Mouse (Mus musculus): ENCODE results near the gene Lonp2. TPM values are rescaled to one million over a fixed set of nuclear protein-coding genes. Genes with fewer than 3 reads are reported as not detected.

Gene Lonp2
- total and polyA plus RNA-seq, 3 experiments: 42.5 to 73.4 (median 47.8) TPM

GRCm38 (mm10) chr8:86585118-86585517 lies 38.7 kb upstream of the Lonp2 start:
- Histone ChIP-seq H3K4me1 (ENCODE audit: insufficient read depth, low read depth, low read length) (peaks cover 8% of the 10 kb centered on the region), H3K4me3 (ENCODE audit: low read depth, low read length) (no peak overlapping the region), H3K9me3 (replicated peaks) (no peaks in the 10 kb centered on the region), H3K27me3 (ENCODE audit: insufficient read depth, low read length) (peaks cover 21% of the 10 kb centered on the region), H3K36me3 (replicated peaks) (no peaks in the 10 kb centered on the region)
- ATAC-seq (ENCODE audit: extremely low read depth, insufficient number of reproducible peaks, low FRiP score, poor library complexity, severe bottlenecking) (peak; percentile 22; the same call in 1 of the 2 replicates), DNase-seq (ENCODE audit: low spot score) (peak; percentile 45)
- peak; percentile 13; the same call in 1 of the 2 replicates for TF ChIP-seq CTCF (IDR thresholded peaks at IDR 0.05; ENCODE audit: low read depth, low read length)
- no peak for TF ChIP-seq POLR2AphosphoS5 (IDR thresholded peaks at IDR 0.05; ENCODE audit: insufficient replicate concordance, low read depth, low read length)

GRCm38 (mm10) chr8:86585532-86585931 lies 38.3 kb upstream of the Lonp2 start:
- H3K4me3 ChIP-seq (ENCODE audit: low read depth, low read length): peak overlapping the region; percentile 15; the same call in 1 of the 2 replicates

GRCm38 (mm10) chr8:86586058-86586457 lies 37.8 kb upstream of the Lonp2 start:
- Histone ChIP-seq H3K27me3 (ENCODE audit: insufficient read depth, low read length) (peaks cover 15% of the 10 kb centered on the region), H3K4me3 (ENCODE audit: low read depth, low read length) (no peak overlapping the region), H3K4me1 (ENCODE audit: insufficient read depth, low read depth, low read length) (peaks cover 8% of the 10 kb centered on the region), H3K9me3 (replicated peaks) (no peaks in the 10 kb centered on the region), H3K36me3 (replicated peaks) (no peaks in the 10 kb centered on the region)
- TF ChIP-seq TAL1 (conservative IDR thresholded peaks at IDR 0.05; ENCODE audit: low read depth, low read length): no peak
- no peak for TF ChIP-seq GATA2 (IDR thresholded peaks at IDR 0.05; ENCODE audit: borderline replicate concordance, low read depth, low read length)
- TF ChIP-seq POLR2AphosphoS5 (IDR thresholded peaks at IDR 0.05; ENCODE audit: insufficient replicate concordance, low read depth, low read length): no peak
- TF ChIP-seq CTCF (IDR thresholded peaks at IDR 0.05; ENCODE audit: low read depth, low read length): no peak
- no peak for TF ChIP-seq GATA1 (IDR thresholded peaks at IDR 0.05; ENCODE audit: borderline replicate concordance, low read length)
- no peak for DNase-seq (ENCODE audit: low spot score)
- no peak for ATAC-seq (ENCODE audit: extremely low read depth, insufficient number of reproducible peaks, low FRiP score, poor library complexity, severe bottlenecking)

More at GRCm38 (mm10) chr8:86585532-86585931, 38.3 kb upstream of the Lonp2 start:
- H3K4me1 ChIP-seq (ENCODE audit: insufficient read depth, low read depth, low read length): peaks cover 8% of the 10 kb centered on the region
- ATAC-seq (ENCODE audit: extremely low read depth, insufficient number of reproducible peaks, low FRiP score, poor library complexity, severe bottlenecking): peak; percentile 45; the same call in 1 of the 2 replicates
- H3K36me3 ChIP-seq (replicated peaks): no peaks in the 10 kb centered on the region
- DNase-seq (ENCODE audit: low spot score): peak; percentile 16
- TF ChIP-seq GATA2 (IDR thresholded peaks at IDR 0.05; ENCODE audit: borderline replicate concordance, low read depth, low read length) (no peak), CTCF (IDR thresholded peaks at IDR 0.05; ENCODE audit: low read depth, low read length) (peak; percentile 58), POLR2AphosphoS5 (IDR thresholded peaks at IDR 0.05; ENCODE audit: insufficient replicate concordance, low read depth, low read length) (no peak), GATA1 (IDR thresholded peaks at IDR 0.05; ENCODE audit: borderline replicate concordance, low read length) (no peak), TAL1 (conservative IDR thresholded peaks at IDR 0.05; ENCODE audit: low read depth, low read length) (no peak)
- H3K27me3 ChIP-seq (ENCODE audit: insufficient read depth, low read length): peaks cover 18% of the 10 kb centered on the region
- no peaks in the 10 kb centered on the region for H3K9me3 ChIP-seq (replicated peaks)

GRCm38 (mm10) chr8:86586642-86587041 lies 37.2 kb upstream of the Lonp2 start:
- peaks cover 8% of the 10 kb centered on the region for H3K4me1 ChIP-seq (ENCODE audit: insufficient read depth, low read depth, low read length)
- no peak overlapping the region for H3K4me3 ChIP-seq (ENCODE audit: low read depth, low read length)
- TF ChIP-seq GATA2 (IDR thresholded peaks at IDR 0.05; ENCODE audit: borderline replicate concordance, low read depth, low read length): no peak
- no peak for TF ChIP-seq POLR2AphosphoS5 (IDR thresholded peaks at IDR 0.05; ENCODE audit: insufficient replicate concordance, low read depth, low read length)
- no peak for TF ChIP-seq GATA1 (IDR thresholded peaks at IDR 0.05; ENCODE audit: borderline replicate concordance, low read length)
- TF ChIP-seq TAL1 (conservative IDR thresholded peaks at IDR 0.05; ENCODE audit: low read depth, low read length): no peak
- no peak for TF ChIP-seq CTCF (IDR thresholded peaks at IDR 0.05; ENCODE audit: low read depth, low read length)
- H3K27me3 ChIP-seq (ENCODE audit: insufficient read depth, low read length): peaks cover 15% of the 10 kb centered on the region
- DNase-seq (ENCODE audit: low spot score): no peak
- no peaks in the 10 kb centered on the region for H3K9me3 ChIP-seq (replicated peaks)
- no peak for ATAC-seq (ENCODE audit: extremely low read depth, insufficient number of reproducible peaks, low FRiP score, poor library complexity, severe bottlenecking)
- no peaks in the 10 kb centered on the region for H3K36me3 ChIP-seq (replicated peaks)

GRCm38 (mm10) chr8:86588338-86588737 lies 35.5 kb upstream of the Lonp2 start:
- no peak for DNase-seq (ENCODE audit: low spot score)
- no peaks in the 10 kb centered on the region for H3K36me3 ChIP-seq (replicated peaks)
- H3K4me3 ChIP-seq (ENCODE audit: low read depth, low read length): no peak overlapping the region
- H3K27me3 ChIP-seq (ENCODE audit: insufficient read depth, low read length): peaks cover 16% of the 10 kb centered on the region
- H3K4me1 ChIP-seq (ENCODE audit: insufficient read depth, low read depth, low read length): peaks cover 14% of the 10 kb centered on the region
- no peaks in the 10 kb centered on the region for H3K9me3 ChIP-seq (replicated peaks)
- no peak for ATAC-seq (ENCODE audit: extremely low read depth, insufficient number of reproducible peaks, low FRiP score, poor library complexity, severe bottlenecking)
- no peak for TF ChIP-seq POLR2AphosphoS5 (IDR thresholded peaks at IDR 0.05; ENCODE audit: insufficient replicate concordance, low read depth, low read length)

- Histone ChIP-seq H3K36me3 (replicated peaks) (no peaks in the 10 kb centered on the region), H3K4me3 (ENCODE audit: low read depth, low read length) (no peak overlapping the region; the same call in 1 of the 2 replicates), H3K27me3 (ENCODE audit: insufficient read depth, low read length) (peaks cover 39% of the 10 kb centered on the region), H3K4me1 (ENCODE audit: insufficient read depth, low read depth, low read length) (peaks cover 20% of the 10 kb centered on the region), H3K9me3 (replicated peaks) (no peaks in the 10 kb centered on the region)
- TF ChIP-seq CTCF (IDR thresholded peaks at IDR 0.05; ENCODE audit: low read depth, low read length): no peak
- peak; percentile 24; the same call in 1 of the 2 replicates for TF ChIP-seq TAL1 (conservative IDR thresholded peaks at IDR 0.05; ENCODE audit: low read depth, low read length)
- TF ChIP-seq POLR2AphosphoS5 (IDR thresholded peaks at IDR 0.05; ENCODE audit: insufficient replicate concordance, low read depth, low read length): no peak
- no peak for TF ChIP-seq GATA2 (IDR thresholded peaks at IDR 0.05; ENCODE audit: borderline replicate concordance, low read depth, low read length)
- no peak for TF ChIP-seq GATA1 (IDR thresholded peaks at IDR 0.05; ENCODE audit: borderline replicate concordance, low read length)
- DNase-seq (ENCODE audit: low spot score): no peak
- peak; percentile 67 for ATAC-seq (ENCODE audit: extremely low read depth, insufficient number of reproducible peaks, low FRiP score, poor library complexity, severe bottlenecking)
Measured at GRCm38 (mm10) chr8:86593099-86593498, 30.7 kb upstream of the Lonp2 start.
